Mouse (Mus musculus) embryonic facial prominence, embryonic 13.5 days (tissue): ENCODE data around the gene Rab8b. TPM values are rescaled to one million over a fixed set of nuclear protein-coding genes. Genes with fewer than 3 reads are reported as not detected.

ENCODE experiments used
- ATAC-seq: fragments of 200-750 bp; cut with Nextera tagmentation; 2 replicates; pipeline ENCODE4 v1.8.0; 2017; ENCODE audit warnings: low read depth; ENCODE audit not compliant: insufficient number of reproducible peaks, insufficient read depth, low FRiP score, low TSS enrichment
- H3K27ac ChIP-seq: fragments of 300-500 bp; sonication (generic); 2 replicates; pipeline ENCODE4 v1.5.1; 2015; ENCODE audit warnings: moderate library complexity, mild to moderate bottlenecking, inconsistent platforms
- H3K27me3 ChIP-seq: fragments of 300-500 bp; sonication (generic); 2 replicates; pipeline ENCODE4 v1.6.1; 2015; ENCODE audit warnings: mild to moderate bottlenecking, inconsistent platforms
- H3K36me3 ChIP-seq: fragments of 300-500 bp; sonication (generic); 2 replicates; pipeline ENCODE4 v1.6.1; 2015; ENCODE audit warnings: mild to moderate bottlenecking, inconsistent platforms
- H3K4me1 ChIP-seq: fragments of 300-500 bp; sonication (generic); 2 replicates; pipeline ENCODE4 v1.6.1; 2015; ENCODE audit warnings: inconsistent platforms
- H3K4me2 ChIP-seq: fragments of 300-500 bp; sonication (generic); 2 replicates; pipeline ENCODE4 v1.6.1; 2015; ENCODE audit warnings: moderate library complexity, mild to moderate bottlenecking, inconsistent platforms
- H3K4me3 ChIP-seq: fragments of 300-500 bp; sonication (generic); 2 replicates; pipeline ENCODE4 v1.5.1; 2015; ENCODE audit warnings: mild to moderate bottlenecking, inconsistent platforms
- H3K9ac ChIP-seq: fragments of 300-500 bp; sonication (generic); 2 replicates; pipeline ENCODE4 v1.6.1; 2015; ENCODE audit warnings: mild to moderate bottlenecking, inconsistent platforms
- H3K9me3 ChIP-seq: fragments of 300-500 bp; sonication (generic); 2 replicates; pipeline ENCODE4 v1.6.1; 2016; ENCODE audit warnings: inconsistent platforms
- WGBS: fragments of 180-500 bp; shearing (Covaris S2); methylation state at CpG from one replicate; pipeline ENCODE4 v1.1.7; 2015; ENCODE audit warnings: mixed read lengths; 5-methylcytosine and 5-hydroxymethylcytosine counted together
- polyA plus RNA-seq: library from polyadenylated mRNA; unstranded; fragments of >200 nt; fragmentation: Nextera tagmentation; extraction: Ambion mirVana; gene quantifications from 2 replicates; pipeline ENCODE4 v1.2.1, GENCODE M21; 2015

Gene Rab8b
- polyA plus RNA-seq, 1 experiment from 2014 or later = 20.6 TPM

DNA sequence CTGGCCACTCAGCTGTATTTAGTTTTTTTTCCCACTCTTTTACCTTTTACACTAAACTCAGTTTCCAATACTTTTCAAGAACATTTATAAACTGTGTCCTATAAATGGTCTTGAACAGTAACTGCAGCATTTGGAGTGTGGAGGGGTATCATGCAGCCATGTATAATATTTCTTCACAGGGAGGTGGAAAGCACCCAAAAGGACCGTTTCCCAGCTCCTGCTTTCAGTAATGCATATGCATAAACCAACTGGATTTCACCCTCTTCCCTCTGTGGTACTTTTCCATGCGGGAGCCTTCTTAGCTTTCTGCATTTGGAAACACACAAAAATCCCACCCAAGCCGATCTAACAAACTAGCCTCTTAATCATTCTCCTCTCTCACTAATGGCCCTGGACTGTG, 54.8 kb downstream of the Rab8b start:
- Histone ChIP-seq H3K4me2 (no peak overlapping the region), H3K27me3 (no peaks in the 10 kb centered on the region), H3K9me3 (no peaks in the 10 kb centered on the region), H3K27ac (peak overlapping the region; percentile 48; the same call in 1 of the 2 replicates), H3K9ac (no peak overlapping the region), H3K4me3 (no peak overlapping the region), H3K4me1 (peaks cover 28% of the 10 kb centered on the region), H3K36me3 (peaks cover 11% of the 10 kb centered on the region)
- no peak for ATAC-seq
- 61% methylated on average over 3 of the region's 3 CpGs for whole genome bisulfite sequencing

DNA sequence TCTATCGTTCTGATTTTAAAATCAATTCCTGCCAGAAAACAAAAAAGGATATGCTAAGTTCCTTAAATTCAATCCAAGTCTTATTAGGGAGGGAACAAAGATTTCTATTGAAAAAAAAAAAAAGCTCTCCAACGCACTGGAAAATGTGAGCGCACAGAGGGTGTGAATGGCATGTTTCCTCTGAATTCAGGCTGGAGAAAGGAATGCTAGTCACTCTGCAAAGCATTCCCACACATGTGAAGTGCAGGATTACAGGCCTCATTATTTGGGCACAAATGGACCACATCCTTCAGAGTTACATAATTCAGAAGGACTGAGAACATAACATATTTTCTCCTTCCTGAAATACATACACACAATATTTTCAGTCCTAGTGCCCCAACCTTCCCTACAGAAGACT, 56.0 kb downstream of the Rab8b start:
- Histone ChIP-seq H3K9me3 (no peaks in the 10 kb centered on the region), H3K36me3 (peaks cover 23% of the 10 kb centered on the region), H3K4me2 (no peak overlapping the region), H3K4me3 (no peak overlapping the region), H3K4me1 (peaks cover 28% of the 10 kb centered on the region), H3K27me3 (no peaks in the 10 kb centered on the region), H3K9ac (no peak overlapping the region), H3K27ac (peak overlapping the region; percentile 39)
- ATAC-seq = no peak
- WGBS = 45% methylated on average over 3 of the region's 3 CpGs

DNA sequence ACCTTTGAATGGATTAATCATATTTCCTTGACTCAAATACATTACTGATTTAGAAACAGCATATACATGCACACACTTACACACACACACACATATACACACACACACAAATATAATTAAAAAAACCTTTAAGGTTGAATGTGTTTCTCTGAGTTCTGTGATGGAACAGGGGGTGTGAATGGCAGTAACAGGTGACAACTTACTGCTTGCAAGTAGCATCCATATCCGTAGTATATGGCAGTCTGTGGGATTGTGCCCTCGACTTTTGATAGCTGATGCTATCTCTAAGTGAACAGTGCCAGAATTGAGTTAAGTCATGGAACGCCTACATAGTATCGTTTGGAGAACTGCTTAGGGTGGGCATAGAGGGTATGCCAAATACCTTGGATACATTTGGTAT, 57.3 kb downstream of the Rab8b start:
- 88% methylated on average over 4 of the region's 4 CpGs for WGBS
- H3K4me1 ChIP-seq = peaks cover 28% of the 10 kb centered on the region
- H3K27me3 ChIP-seq = no peaks in the 10 kb centered on the region
- H3K36me3 ChIP-seq = peaks cover 32% of the 10 kb centered on the region
- ATAC-seq = no peak
- H3K27ac ChIP-seq = no peak overlapping the region
- H3K9me3 ChIP-seq = no peaks in the 10 kb centered on the region
- H3K9ac ChIP-seq = no peak overlapping the region
- no peak overlapping the region for H3K4me2 ChIP-seq
- no peak overlapping the region for H3K4me3 ChIP-seq

DNA sequence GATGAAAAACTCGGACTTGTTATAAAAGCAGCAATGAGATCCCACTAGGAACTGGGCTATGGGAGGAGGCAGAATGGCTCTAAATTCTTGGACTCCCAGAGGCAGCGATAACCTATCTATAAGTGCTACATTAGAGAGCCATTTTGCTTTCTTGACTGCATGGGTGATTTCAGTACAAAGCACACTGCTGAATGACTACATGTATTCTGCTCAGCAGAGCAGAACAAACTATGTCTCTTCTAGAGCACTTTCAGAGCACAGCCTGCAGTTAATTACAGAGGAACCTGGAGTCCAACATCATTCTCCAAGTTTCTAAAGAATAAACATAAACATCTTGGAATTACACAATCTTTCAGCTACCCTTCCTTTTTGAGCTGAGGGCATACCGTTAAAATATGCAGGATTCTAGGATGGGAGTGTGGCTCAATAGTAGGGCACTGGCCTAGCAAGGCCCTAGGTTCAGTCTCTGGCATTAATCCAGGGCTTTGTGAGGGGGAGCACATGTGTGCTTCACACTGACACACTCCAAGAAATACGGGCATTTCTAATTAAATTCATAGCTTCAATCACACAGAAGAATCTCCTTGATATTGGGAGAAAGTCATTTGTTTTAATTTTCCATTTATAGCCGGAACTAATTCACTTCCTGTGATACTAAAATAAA, 58.3 kb downstream of the Rab8b start:
- H3K9me3 ChIP-seq = no peaks in the 10 kb centered on the region
- no peak overlapping the region for H3K4me2 ChIP-seq
- no peak overlapping the region for H3K9ac ChIP-seq
- no peaks in the 10 kb centered on the region for H3K27me3 ChIP-seq
- peaks cover 28% of the 10 kb centered on the region for H3K4me1 ChIP-seq
- WGBS = 56% methylated on average over 5 of the region's 5 CpGs
- peak overlapping the region; percentile 64 for H3K27ac ChIP-seq
- no peak for ATAC-seq
- peaks cover 35% of the 10 kb centered on the region for H3K36me3 ChIP-seq
- no peak overlapping the region for H3K4me3 ChIP-seq

DNA sequence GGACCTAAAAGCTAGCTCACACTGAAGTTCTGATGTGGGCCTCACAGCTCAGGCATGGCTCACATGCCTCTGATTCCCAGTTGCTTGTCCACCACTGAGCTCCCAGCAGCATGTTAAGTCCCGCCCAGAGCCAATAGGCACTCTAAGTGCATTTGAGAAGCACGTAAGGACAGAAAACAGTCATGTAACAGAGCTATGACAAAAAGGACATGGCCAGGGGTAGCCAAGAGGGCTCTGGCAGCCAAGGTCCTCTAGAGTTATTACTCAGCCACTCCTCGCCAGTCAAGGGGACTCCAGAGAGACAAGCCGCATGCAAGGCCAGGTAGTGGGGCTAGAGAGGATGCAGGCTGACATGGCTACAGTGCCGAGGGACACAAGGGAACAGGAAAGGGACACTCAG, 60.0 kb downstream of the Rab8b start:
- Histone ChIP-seq H3K27ac (no peak overlapping the region), H3K36me3 (peaks cover 35% of the 10 kb centered on the region), H3K4me1 (peaks cover 23% of the 10 kb centered on the region), H3K9me3 (no peaks in the 10 kb centered on the region), H3K4me2 (no peak overlapping the region), H3K27me3 (no peaks in the 10 kb centered on the region), H3K4me3 (no peak overlapping the region), H3K9ac (no peak overlapping the region)
- ATAC-seq = no peak
- 89% methylated on average over 5 of the region's 5 CpGs for WGBS

DNA sequence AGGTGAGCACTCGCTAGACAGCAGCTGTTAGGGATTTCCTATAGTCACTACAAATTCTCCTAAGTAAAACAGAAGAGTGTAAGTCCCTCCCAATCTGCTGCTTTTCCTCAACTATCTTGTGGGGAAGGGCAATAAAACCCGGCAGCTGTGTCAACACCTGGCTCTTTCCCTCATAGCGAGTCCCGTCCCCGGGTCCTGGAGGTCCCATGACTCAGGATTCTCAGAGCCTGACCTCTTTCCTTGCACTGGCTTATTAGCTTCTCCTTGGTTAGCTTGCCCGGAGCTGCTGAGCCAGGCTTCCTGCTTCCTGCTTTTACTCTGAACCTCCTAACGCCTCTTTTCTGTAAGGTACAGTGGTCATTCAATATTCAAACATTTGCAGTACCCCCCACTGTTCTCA, 63.6 kb downstream of the Rab8b start:
- no peak overlapping the region for H3K4me3 ChIP-seq
- ATAC-seq = no peak
- no peak overlapping the region for H3K9ac ChIP-seq
- no peak overlapping the region for H3K4me2 ChIP-seq
- no peak overlapping the region for H3K27ac ChIP-seq
- 70% methylated on average over 7 of the region's 7 CpGs for WGBS
- H3K36me3 ChIP-seq = peaks cover 41% of the 10 kb centered on the region
- H3K4me1 ChIP-seq = peaks cover 6% of the 10 kb centered on the region
- H3K9me3 ChIP-seq = no peaks in the 10 kb centered on the region
- H3K27me3 ChIP-seq = no peaks in the 10 kb centered on the region

DNA sequence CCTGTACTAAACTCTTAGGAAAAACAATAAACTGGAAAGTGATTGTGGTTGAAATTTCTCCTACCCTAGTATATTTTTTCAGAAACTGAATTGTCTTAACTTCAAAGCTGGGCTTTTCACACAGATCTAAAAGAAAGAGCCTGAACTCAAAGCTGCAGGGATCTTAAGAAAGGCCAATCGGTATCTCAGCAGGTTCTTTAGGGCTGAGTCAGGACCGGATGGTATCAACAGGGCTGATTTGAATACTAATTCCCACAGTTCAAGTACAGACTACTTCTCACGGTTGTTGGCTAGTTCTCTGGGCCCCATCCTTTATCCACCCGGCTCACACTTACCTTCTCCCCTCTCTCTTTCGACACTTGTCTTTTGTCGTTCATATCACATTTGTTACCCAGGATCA, 66.9 kb downstream of the Rab8b start:
- ATAC-seq = no peak
- Histone ChIP-seq H3K27ac (no peak overlapping the region), H3K36me3 (peaks cover 26% of the 10 kb centered on the region), H3K27me3 (no peaks in the 10 kb centered on the region), H3K9me3 (no peaks in the 10 kb centered on the region), H3K4me1 (no peaks in the 10 kb centered on the region), H3K4me2 (no peak overlapping the region), H3K4me3 (no peak overlapping the region), H3K9ac (no peak overlapping the region)
- WGBS = 75% methylated on average over 6 of the region's 6 CpGs

DNA sequence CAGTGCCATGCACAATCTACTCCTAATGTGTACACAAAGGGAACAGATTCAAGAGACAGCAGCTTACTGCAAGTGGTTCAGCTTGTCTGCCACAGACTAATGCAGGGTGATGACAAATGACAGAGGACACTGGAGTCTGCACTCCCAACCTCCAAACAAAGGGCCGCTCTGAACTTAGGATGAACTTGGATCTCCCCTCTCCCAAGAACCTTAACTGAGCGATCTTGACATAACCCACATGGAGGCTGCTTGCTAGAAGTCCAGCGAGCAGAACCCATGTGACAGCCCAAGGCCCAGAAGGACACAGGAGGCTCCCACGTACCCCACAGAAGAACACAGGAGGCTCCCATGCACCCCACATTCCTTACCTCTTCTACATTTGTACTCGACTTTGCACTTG, 68.5 kb downstream of the Rab8b start:
- H3K4me1 ChIP-seq = no peaks in the 10 kb centered on the region
- ATAC-seq = no peak
- H3K27ac ChIP-seq = no peak overlapping the region
- no peak overlapping the region for H3K4me2 ChIP-seq
- H3K9me3 ChIP-seq = no peaks in the 10 kb centered on the region
- H3K9ac ChIP-seq = no peak overlapping the region
- H3K36me3 ChIP-seq = peaks cover 33% of the 10 kb centered on the region
- WGBS = 82% methylated on average over 5 of the region's 5 CpGs
- no peaks in the 10 kb centered on the region for H3K27me3 ChIP-seq
- H3K4me3 ChIP-seq = no peak overlapping the region

DNA sequence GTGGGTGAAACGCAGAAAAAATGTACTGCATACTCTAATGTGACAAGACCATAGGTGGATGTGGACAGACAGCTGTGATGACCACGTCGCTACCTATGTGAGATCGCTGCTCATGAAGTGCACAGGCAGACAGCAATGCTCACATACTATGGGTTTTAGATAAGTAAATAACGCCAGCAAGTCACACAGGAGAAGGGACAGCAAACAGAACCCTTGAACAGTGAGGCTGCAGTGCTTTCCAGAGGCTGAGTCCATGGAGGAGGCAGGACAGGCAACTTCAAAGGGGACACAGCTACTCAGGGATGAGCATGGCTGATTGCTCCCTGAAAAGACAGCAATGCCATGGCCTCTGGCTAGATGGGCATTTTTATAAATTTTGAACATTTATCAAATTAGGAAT, 72.7 kb downstream of the Rab8b start:
- H3K9ac ChIP-seq = no peak overlapping the region
- peaks cover 31% of the 10 kb centered on the region for H3K36me3 ChIP-seq
- H3K4me1 ChIP-seq = no peaks in the 10 kb centered on the region
- no peak for ATAC-seq
- H3K27me3 ChIP-seq = no peaks in the 10 kb centered on the region
- WGBS = 93% methylated on average over 5 of the region's 5 CpGs
- no peaks in the 10 kb centered on the region for H3K9me3 ChIP-seq
- no peak overlapping the region for H3K4me3 ChIP-seq
- no peak overlapping the region for H3K4me2 ChIP-seq
- no peak overlapping the region for H3K27ac ChIP-seq

DNA sequence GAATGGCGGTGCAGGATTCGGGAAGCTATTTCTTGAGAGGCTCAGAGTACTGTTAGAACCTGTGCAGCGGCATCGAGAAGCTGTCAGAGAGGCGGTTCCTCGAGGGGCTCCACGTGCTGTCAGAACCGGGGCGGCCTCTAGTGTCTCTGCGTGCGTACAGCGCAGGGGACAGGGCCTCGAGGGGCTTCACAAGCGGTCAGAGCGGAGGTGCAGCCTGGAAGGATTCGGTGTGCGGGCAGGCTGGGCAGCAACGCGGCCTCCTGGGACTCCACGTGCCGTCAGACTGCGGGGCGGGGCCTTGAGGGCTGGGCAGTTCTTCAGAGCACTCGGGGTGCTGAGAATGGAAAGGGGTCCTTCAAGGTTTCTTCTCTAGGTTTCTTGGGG, 84.4 kb downstream of the Rab8b start:
- H3K27me3 ChIP-seq = peaks cover 5% of the 10 kb centered on the region; the same call in 1 of the 2 replicates

DNA sequence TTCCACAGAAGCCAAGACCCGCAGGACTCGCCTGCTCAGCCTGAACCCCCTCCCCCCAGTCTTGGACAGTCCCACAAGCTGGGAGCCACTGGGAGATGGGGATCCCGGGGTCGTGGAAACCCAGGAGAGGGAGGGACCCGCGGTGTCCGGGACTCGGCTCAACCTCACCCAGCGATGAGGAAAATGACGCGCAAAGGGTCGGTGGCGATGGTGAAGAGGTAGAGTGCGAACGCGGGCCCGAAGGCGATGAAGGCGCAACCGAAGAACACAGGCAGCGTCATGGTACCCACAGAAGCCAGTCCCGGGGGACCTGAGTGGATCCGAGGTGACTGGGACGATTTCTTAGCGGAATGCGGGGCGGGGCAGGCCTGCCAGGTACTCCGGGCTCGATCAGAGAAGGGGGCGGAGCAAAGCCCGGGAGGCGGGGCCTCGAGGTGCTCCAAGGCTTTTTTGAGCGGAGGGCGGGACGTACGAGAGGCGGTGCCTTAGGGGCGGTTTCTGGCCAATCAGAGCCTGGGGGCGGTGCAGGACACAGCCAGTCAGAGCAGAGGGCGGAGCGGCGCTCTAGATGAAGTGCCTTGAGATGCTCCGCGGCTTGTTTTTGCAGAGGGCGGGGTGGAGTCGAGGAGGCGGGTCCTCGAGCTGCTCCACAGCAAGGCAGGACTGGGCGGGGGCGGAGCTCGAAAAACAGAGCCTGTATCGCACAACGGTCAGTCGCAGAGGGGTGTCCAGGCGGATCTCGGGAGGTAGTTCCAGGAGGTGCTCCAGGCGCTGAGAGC, 85.0 kb downstream of the Rab8b start, which contains the start of gene Aph1c:
TSS of gene Aph1c (minus strand) at position 409 of the 779 bp plus-strand sequence.
- peak within 1 kb of the TSS; percentile 64 for H3K9ac ChIP-seq
- H3K27me3 ChIP-seq = peaks cover 5% of the 10 kb centered on the region; the same call in 1 of the 2 replicates
- H3K27ac ChIP-seq = no peak within 1 kb of the TSS; the same call in 1 of the 2 replicates
- peaks cover 14% of the 10 kb centered on the region for H3K4me1 ChIP-seq
- peak; percentile 97 for ATAC-seq
- peak within 1 kb of the TSS; percentile 92 for H3K4me2 ChIP-seq
- under 1% methylated on average over 58 of the region's 58 CpGs for WGBS
- H3K9me3 ChIP-seq = no peaks in the 10 kb centered on the region
- H3K36me3 ChIP-seq = no peaks in the 10 kb centered on the region
- peak within 1 kb of the TSS; percentile 66 for H3K4me3 ChIP-seq

More for the DNA sequence above, 84.4 kb downstream of the Rab8b start:
- Histone ChIP-seq H3K36me3 (no peaks in the 10 kb centered on the region), H3K9me3 (no peaks in the 10 kb centered on the region), H3K27ac (no peak overlapping the region), H3K4me3 (peak overlapping the region; percentile 66), H3K4me1 (peaks cover 14% of the 10 kb centered on the region), H3K4me2 (peak overlapping the region; percentile 92), H3K9ac (peak overlapping the region; percentile 59)
- 0% methylated on average over 24 of the region's 24 CpGs for WGBS
- peak; percentile 66 for ATAC-seq

DNA sequence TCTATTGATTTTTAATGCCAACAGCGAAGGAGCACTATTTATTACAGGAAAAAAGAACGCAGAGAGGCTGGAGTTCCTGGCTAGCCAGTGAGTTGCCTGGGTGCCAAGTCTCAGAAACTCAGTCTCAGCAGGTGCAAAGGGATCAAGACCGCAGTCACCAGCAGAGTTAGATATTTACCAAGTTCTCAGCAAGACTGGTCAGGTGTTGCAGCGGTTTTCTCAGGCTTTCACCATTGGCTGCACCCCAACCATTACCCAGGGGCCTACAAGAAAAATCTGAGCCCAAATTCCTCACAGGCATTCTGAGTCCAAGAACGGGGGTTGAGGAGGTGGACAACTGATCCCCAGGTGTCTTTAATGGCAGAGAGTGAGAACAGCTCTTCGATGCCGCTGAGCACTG, 85.6 kb downstream of the Rab8b start:
- Histone ChIP-seq H3K27ac (no peak overlapping the region; the same call in 1 of the 2 replicates), H3K9ac (peak overlapping the region; percentile 64), H3K9me3 (no peaks in the 10 kb centered on the region), H3K4me3 (peak overlapping the region; percentile 66), H3K27me3 (peaks cover 5% of the 10 kb centered on the region; the same call in 1 of the 2 replicates), H3K36me3 (no peaks in the 10 kb centered on the region), H3K4me2 (peak overlapping the region; percentile 92), H3K4me1 (peaks cover 14% of the 10 kb centered on the region)
- ATAC-seq = no peak
- 18% methylated on average over 7 of the region's 7 CpGs for WGBS
